Mouse (Mus musculus): ENCODE results near the gene Prmt3. TPM values are rescaled to one million over a fixed set of nuclear protein-coding genes. Genes with fewer than 3 reads are reported as not detected.
A peak's percentile ranks its signal among the peaks of the same experiment; 100 is the strongest.

The Prmt3 gene
- polyA plus RNA-seq, 1 experiment from 2014 or later = 48.9 TPM

DNA sequence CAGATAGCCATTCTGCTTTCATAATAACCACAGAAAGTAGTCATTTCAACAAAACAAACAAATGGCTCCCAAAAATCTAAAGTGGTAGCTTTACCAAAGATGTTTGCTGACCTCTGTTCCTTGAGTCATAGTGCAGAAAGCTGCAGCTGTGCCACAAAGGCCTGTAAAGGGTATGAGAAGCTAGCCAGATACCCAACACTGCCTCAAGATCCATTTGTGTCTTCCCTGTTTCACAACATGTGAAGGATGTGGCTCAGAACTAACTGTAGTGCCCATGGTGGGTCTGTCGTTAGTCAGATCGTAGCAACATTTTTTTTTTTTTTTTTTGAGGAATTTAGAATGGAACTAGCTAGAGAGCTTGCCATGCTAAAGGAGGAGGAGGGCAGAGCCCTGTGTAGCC, 46.4 kb downstream of the Prmt3 start:
- Histone ChIP-seq H3K27ac (no peak overlapping the region), H3K4me1 (no peaks in the 10 kb centered on the region), H3K4me3 (replicated peaks) (no peak overlapping the region), H3K27me3 (replicated peaks) (no peaks in the 10 kb centered on the region), H3K36me3 (peaks cover 18% of the 10 kb centered on the region; the same call in 1 of the 2 replicates), H3K4me2 (no peak overlapping the region), H3K9me3 (no peaks in the 10 kb centered on the region), H3K9ac (no peak overlapping the region)
- 90% methylated on average over 2 of the region's 2 CpGs for WGBS
- no peak for ATAC-seq (ENCODE audit: insufficient read depth, low FRiP score, low read depth)

DNA sequence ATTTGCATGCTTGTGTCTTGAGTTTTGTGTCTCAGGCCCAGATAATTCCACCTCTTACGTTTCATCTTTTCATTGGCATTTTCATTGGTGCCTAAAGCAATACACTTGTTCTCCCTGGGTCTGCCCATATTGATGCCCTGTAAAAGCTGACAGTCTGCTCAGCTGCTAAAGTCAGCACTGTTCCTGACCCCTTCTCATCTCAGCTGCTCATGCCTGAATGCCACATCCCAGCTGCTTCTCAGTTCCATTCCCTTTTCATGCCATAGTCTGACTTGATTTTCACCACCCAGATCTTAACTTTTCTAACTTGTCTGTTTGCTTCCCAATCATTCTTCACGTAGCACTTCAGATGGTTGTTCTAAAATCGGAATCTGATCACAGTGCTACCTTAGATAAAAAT, 47.3 kb downstream of the Prmt3 start:
- no peak for ATAC-seq (ENCODE audit: insufficient read depth, low FRiP score, low read depth)
- Histone ChIP-seq H3K27ac (no peak overlapping the region), H3K4me3 (replicated peaks) (no peak overlapping the region), H3K4me1 (no peaks in the 10 kb centered on the region), H3K4me2 (no peak overlapping the region), H3K36me3 (peaks cover 18% of the 10 kb centered on the region; the same call in 1 of the 2 replicates), H3K27me3 (replicated peaks) (no peaks in the 10 kb centered on the region), H3K9me3 (no peaks in the 10 kb centered on the region), H3K9ac (no peak overlapping the region)
- WGBS = 88% methylated on average over 3 of the region's 3 CpGs

DNA sequence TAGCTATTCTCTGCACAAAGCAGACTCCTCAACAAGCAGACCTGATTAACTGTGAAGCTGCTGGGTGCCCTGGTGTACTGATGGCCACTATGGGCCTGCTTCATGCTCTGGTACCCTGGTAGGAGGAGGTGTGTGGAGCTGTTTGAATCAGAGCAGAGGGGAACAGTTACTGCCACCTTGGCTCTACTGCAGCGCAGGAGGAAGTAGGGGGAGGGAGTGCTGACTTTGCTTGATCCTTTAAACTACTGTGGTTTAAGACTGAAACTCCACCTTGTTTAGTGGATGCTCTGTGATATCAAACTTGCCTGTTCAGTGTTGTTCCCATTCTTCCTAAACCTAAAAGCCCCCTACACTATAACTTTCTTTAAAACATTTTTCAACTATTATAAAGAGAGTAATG, 49.8 kb downstream of the Prmt3 start:
- no peaks in the 10 kb centered on the region for H3K4me1 ChIP-seq
- no peak for ATAC-seq (ENCODE audit: insufficient read depth, low FRiP score, low read depth)
- no peak overlapping the region for H3K4me3 ChIP-seq (replicated peaks)
- no peak overlapping the region for H3K9ac ChIP-seq
- no peak overlapping the region for H3K4me2 ChIP-seq
- peaks cover 18% of the 10 kb centered on the region; the same call in 1 of the 2 replicates for H3K36me3 ChIP-seq
- no peaks in the 10 kb centered on the region for H3K9me3 ChIP-seq
- WGBS = 88% methylated on average over 1 of the region's 1 CpGs
- no peaks in the 10 kb centered on the region for H3K27me3 ChIP-seq (replicated peaks)
- H3K27ac ChIP-seq = no peak overlapping the region

DNA sequence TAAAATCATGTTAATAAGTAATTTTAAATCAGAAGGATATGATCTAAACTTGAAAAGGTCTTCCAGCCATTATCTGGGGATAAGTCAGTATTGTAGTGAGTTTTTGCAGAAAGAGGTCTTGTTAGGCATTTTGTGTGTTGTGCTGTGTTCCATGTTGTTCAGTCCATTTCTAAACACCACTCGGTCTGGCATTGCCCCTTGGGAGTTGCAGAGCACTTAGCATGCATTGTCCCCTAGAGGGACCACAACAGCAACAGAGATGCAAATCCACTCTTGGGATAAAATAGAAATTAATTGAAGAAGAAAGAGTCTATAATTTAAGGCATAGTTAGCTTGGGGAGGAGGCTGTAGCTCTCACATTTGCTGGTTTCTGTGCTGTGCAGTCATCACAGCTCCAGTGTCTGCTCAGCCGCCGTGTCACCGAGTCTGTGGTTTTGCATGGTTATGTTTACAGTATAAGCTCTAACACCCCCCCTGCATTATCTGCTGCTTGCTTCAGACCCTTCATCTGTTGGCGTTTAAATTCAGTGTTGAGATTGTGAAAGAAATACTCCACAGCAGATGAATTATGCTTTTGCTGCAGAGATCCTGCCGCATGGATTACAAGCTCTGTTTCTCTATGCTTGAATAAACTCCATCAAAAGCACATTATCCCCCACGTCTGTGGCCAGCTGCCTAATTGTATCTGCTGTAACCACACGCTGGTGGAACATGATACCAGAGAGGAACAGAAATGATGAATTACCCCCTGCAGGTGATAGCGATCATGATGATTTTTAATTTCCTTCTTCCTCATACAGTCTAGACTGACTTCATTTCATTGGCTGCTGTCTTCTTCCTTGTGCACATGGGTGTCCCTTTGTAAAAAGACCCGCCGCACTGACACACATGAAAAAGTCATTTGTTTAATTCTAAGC, 64.5 kb downstream of the Prmt3 start:
- WGBS = 33% methylated on average over 11 of the region's 11 CpGs
- peak; percentile 37; the same call in 1 of the 2 replicates for ATAC-seq (ENCODE audit: insufficient read depth, low FRiP score, low read depth)
- no peak overlapping the region for H3K4me3 ChIP-seq (replicated peaks)
- no peaks in the 10 kb centered on the region for H3K9me3 ChIP-seq
- H3K27ac ChIP-seq = no peak overlapping the region
- H3K4me1 ChIP-seq = peaks cover 13% of the 10 kb centered on the region
- H3K4me2 ChIP-seq = no peak overlapping the region
- H3K36me3 ChIP-seq = no peaks in the 10 kb centered on the region
- no peaks in the 10 kb centered on the region for H3K27me3 ChIP-seq (replicated peaks)
- no peak overlapping the region for H3K9ac ChIP-seq

DNA sequence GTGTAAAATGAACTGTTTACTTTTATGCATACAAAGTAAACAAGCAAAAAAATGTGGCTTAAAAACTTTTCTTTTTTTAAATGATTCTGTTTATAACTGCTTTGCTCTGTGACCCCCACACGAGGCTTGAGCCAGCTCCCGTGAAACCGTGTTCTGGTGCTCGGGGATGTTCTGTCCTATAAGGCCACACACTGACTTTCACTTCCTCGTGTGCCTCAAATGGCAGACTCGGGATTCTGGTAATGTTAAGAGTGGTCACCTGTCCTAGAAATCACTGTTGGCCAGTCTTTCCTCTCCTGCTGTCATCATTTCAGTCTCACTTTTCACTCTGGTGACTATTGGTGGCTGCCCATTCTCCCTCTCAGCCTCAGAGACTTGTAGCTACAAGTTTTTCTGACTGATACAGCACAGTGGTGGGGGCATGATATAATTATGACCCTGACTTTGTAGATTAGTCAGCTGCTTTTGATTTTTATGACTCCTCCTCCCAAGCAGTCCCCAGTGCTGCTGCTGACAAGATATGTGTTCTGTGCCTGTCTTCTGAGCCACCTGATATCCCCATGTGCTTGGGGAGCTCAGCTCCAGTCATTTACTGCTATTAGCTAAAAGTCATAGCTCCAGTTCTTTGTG, 65.3 kb downstream of the Prmt3 start:
- Histone ChIP-seq H3K4me2 (no peak overlapping the region), H3K36me3 (no peaks in the 10 kb centered on the region), H3K27me3 (replicated peaks) (no peaks in the 10 kb centered on the region), H3K9me3 (no peaks in the 10 kb centered on the region), H3K9ac (no peak overlapping the region), H3K4me3 (replicated peaks) (no peak overlapping the region), H3K27ac (no peak overlapping the region), H3K4me1 (peaks cover 13% of the 10 kb centered on the region)
- 44% methylated on average over 6 of the region's 6 CpGs for WGBS
- no peak for ATAC-seq (ENCODE audit: insufficient read depth, low FRiP score, low read depth)

DNA sequence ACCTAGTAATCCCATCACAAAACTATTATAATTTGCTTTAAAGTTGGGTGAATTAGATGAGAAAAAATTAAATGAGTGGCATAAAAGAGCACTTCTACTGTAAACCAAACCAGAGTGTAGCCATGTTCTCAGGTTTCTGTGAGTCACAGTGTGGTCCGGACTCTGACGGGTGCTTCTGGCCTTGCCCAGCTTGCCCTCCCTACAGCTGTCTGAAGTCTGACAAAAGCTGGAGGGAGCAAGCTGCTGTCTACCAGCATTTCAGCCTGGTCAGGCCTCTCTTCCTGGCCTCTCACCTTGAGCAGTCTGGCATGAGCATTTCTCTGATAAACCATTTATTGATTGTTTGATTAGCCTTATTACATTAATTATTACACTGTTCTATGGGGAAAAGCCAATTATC, 69.8 kb downstream of the Prmt3 start:
- ATAC-seq (ENCODE audit: insufficient read depth, low FRiP score, low read depth) = no peak
- Histone ChIP-seq H3K4me3 (replicated peaks) (no peak overlapping the region), H3K27ac (no peak overlapping the region), H3K27me3 (replicated peaks) (no peaks in the 10 kb centered on the region), H3K9ac (no peak overlapping the region), H3K9me3 (no peaks in the 10 kb centered on the region), H3K4me1 (peaks cover 8% of the 10 kb centered on the region; the same call in 1 of the 2 replicates), H3K36me3 (peaks cover 3% of the 10 kb centered on the region; the same call in 1 of the 2 replicates), H3K4me2 (no peak overlapping the region)
- 83% methylated on average over 2 of the region's 2 CpGs for WGBS

DNA sequence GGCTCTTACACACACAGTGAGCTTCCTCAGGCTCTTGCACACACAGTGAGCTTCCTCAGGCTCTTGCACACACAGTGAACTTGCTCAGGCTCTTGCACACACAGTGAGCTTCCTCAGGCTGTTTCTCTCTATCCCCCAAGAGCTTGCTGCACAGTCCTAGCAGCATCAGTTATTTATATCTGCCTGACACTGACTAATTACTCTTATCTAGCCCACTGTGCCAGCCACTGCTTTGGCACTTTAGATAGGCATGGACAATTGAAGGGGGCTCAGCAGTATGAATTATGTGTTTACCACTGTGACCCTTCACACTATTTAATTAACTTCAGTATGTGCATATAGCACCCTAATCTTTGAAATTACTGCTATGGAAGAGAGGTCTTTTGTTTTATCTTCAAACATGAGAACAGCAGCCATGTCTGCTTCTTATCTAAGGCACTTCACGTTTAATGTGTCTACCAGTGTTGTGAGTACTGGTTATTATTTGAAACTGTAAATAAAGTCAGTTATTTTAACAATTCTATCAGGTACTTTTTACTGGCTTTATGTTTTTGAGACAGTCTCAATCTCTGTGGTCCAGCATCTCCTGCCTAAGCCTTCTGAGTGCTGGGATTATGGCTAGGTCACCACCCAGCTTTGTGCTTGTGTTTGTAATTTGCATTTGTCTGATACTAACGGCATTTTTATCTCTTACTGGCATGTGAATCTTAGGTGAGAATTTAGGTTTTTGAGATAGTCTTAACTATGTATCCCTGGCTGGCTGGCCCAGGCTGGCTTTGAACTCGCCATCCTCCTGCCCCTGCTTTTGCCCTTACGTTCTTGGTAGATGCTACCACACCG, 75.4 kb downstream of the Prmt3 start:
- no peaks in the 10 kb centered on the region for H3K27me3 ChIP-seq (replicated peaks)
- 73% methylated on average over 5 of the region's 5 CpGs for WGBS
- H3K4me2 ChIP-seq = no peak overlapping the region
- H3K9ac ChIP-seq = no peak overlapping the region
- H3K36me3 ChIP-seq = peaks cover 4% of the 10 kb centered on the region; the same call in 1 of the 2 replicates
- H3K4me1 ChIP-seq = no peaks in the 10 kb centered on the region
- no peaks in the 10 kb centered on the region for H3K9me3 ChIP-seq
- no peak for ATAC-seq (ENCODE audit: insufficient read depth, low FRiP score, low read depth)
- H3K4me3 ChIP-seq (replicated peaks) = no peak overlapping the region
- H3K27ac ChIP-seq = no peak overlapping the region

DNA sequence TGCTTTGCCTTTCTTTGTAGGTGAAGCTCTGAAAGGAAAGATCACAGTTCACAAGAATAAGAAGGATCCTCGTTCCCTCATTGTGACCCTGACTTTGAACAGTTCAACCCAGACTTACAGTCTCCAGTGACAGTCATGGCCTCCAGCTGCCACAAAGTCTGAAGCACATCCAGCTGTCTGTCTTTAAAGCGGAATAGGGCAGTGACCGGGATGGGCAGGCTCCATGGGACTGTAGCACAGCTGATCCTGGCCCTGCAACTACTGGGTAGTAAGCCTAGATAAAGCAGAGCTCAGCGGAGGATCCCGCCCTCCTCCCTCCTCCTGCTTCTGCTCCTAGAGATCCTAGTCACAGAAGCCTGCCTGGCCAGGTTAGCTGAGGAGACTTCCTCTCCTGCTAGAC, 79.2 kb downstream of the Prmt3 start:
- Histone ChIP-seq H3K4me2 (no peak overlapping the region), H3K9me3 (no peaks in the 10 kb centered on the region), H3K27ac (no peak overlapping the region), H3K27me3 (replicated peaks) (no peaks in the 10 kb centered on the region), H3K9ac (no peak overlapping the region), H3K4me1 (no peaks in the 10 kb centered on the region), H3K4me3 (replicated peaks) (no peak overlapping the region), H3K36me3 (0 out of 2 replicates have a peak, but pooled peaks cover 5% of the 10 kb centered on the region)
- 66% methylated on average over 5 of the region's 5 CpGs for WGBS
- ATAC-seq (ENCODE audit: insufficient read depth, low FRiP score, low read depth) = no peak

DNA sequence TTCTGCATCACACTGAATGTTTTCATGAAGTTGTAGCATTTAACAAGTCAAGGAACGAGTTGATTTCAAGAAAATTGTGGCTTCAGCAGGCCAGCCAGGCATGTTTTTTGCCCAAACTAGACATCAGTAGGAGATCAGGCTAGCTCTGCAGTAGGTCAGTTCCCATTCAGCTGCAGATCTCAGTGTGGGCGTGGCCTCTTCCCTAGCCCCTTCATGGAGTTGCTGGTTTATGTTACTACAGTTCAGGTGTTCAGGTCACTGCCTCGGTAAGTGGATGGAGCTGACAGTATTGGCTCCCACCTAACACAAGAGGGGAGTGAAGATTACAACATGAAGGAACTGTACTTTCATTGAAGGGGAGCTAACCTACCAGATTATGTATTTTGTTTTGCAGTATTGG, 80.1 kb downstream of the Prmt3 start:
- Histone ChIP-seq H3K4me1 (no peaks in the 10 kb centered on the region), H3K4me2 (no peak overlapping the region), H3K4me3 (replicated peaks) (no peak overlapping the region), H3K27ac (no peak overlapping the region), H3K27me3 (replicated peaks) (no peaks in the 10 kb centered on the region), H3K36me3 (0 out of 2 replicates have a peak, but pooled peaks cover 5% of the 10 kb centered on the region), H3K9me3 (no peaks in the 10 kb centered on the region), H3K9ac (no peak overlapping the region)
- 77% methylated on average over 3 of the region's 3 CpGs for WGBS
- no peak for ATAC-seq (ENCODE audit: insufficient read depth, low FRiP score, low read depth)

DNA sequence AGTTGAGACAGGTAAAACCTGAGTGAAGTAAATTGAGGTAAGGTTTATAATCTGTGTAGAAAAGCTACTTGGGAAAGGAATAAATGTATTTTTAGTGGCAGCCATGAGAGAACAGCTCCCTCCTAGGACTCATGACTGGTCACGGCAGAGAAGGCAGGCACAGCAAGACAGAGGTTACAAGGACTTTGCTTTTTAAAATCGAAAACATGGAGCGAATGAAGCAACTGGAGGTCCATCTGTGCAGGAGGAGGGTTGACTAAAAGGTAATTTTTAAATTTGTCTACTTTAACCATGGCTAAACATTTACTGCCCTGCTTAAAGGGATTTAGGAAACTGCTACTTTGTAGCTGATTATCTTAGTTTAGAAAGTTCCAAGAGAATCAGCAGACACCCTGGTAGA, 81.7 kb downstream of the Prmt3 start:
- Histone ChIP-seq H3K4me2 (no peak overlapping the region), H3K36me3 (0 out of 2 replicates have a peak, but pooled peaks cover 5% of the 10 kb centered on the region), H3K4me3 (replicated peaks) (no peak overlapping the region), H3K4me1 (no peaks in the 10 kb centered on the region), H3K9ac (no peak overlapping the region), H3K27ac (no peak overlapping the region), H3K27me3 (replicated peaks) (no peaks in the 10 kb centered on the region), H3K9me3 (no peaks in the 10 kb centered on the region)
- ATAC-seq (ENCODE audit: insufficient read depth, low FRiP score, low read depth) = no peak
- WGBS = 91% methylated on average over 3 of the region's 3 CpGs

DNA sequence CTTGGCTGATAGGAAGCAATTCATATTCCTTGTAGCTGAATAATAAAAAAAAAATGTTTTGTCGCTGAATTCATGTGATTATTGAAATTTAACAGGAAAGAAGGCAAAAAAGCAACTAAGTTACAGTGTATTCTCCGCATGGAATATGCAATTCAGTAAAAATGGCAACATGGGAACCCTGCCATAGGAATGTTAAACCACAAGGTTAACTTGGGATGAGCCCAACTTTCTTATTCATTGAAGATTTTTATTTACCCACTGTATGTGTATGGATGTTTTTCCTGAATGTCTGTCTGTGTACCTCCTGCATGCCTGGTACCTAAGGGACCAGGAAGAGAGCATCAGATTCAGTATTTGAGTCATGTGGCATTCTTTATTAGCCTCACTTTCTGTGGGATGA, 83.0 kb downstream of the Prmt3 start:
- Histone ChIP-seq H3K4me2 (no peak overlapping the region), H3K27me3 (replicated peaks) (no peaks in the 10 kb centered on the region)
- WGBS = 93% methylated on average over 2 of the region's 2 CpGs

More for the DNA sequence above, 83.0 kb downstream of the Prmt3 start:
- ATAC-seq (ENCODE audit: insufficient read depth, low FRiP score, low read depth) = no peak
- no peak overlapping the region for H3K9ac ChIP-seq
- no peaks in the 10 kb centered on the region for H3K4me1 ChIP-seq
- no peak overlapping the region for H3K27ac ChIP-seq
- 0 out of 2 replicates have a peak, but pooled peaks cover 4% of the 10 kb centered on the region for H3K36me3 ChIP-seq
- no peaks in the 10 kb centered on the region for H3K9me3 ChIP-seq
- no peak overlapping the region for H3K4me3 ChIP-seq (replicated peaks)

Data from stomach, embryonic 15.5 days (tissue).